Mouse (Mus musculus): ENCODE results near the gene Nek3.

- TF ChIP-seq CTCF (IDR thresholded peaks at IDR 0.05; ENCODE audit: extremely low read depth, insufficient read depth, insufficient read length, insufficient replicate concordance) (no peak), POLR2A (IDR thresholded peaks at IDR 0.05; ENCODE audit: low read depth, low read length) (no peak)
These were observed 24.3 kb downstream of the Nek3 start for GRCm38 (mm10) chr8:22141836-22142385.

Measured in spleen, adult 2 months (tissue).